Mouse (Mus musculus) heart, postnatal 25 days (tissue): ENCODE measurements around the gene Srd5a3. TPM values are rescaled to one million over a fixed set of nuclear protein-coding genes. Genes with fewer than 3 reads are reported as not detected.
"Not testable (repeated sequence)": the region's sequence is repeated elsewhere in the genome, so short reads cannot be mapped to it uniquely, and the experiment has no call there.

Source experiments
- DNase-seq: peaks from one replicate; pipeline ENCODE4 v3.0.0; 2022; ENCODE audit warnings: low spot score
- intact Hi-C: fragments of 180-260 bp; cut with DNase I; formaldehyde crosslinking; loops from one replicate; pipeline ENCODE4 v1.15.1; 2025
- total RNA-seq, 2 experiments: library from RNA; stranded (reverse); gene quantifications; 2 replicates each; pipeline ENCODE4 v1.2.3; 2021

Gene Srd5a3
- total RNA-seq = 10 to 100 TPM in 1 of 2 experiments, 1 to 10 TPM in 1; 7.9 to 10.4 TPM

GRCm38 (mm10) chr5:76139808-76140729, at the start of gene Srd5a3:
Srd5a3 (plus strand) TSS chr5:76140271.
- DNase-seq = peak; percentile 95
- intact Hi-C loops = loop anchor here (2.0 to 10.0 kb wide), 3 partner anchors 165 to 385 kb away; partner anchors contain the start of genes Clock and Exoc1

GRCm38 (mm10) chr5:76103809-76104208, 36.3 kb upstream of the Srd5a3 start:
- intact Hi-C loops, DNase-seq: not testable (repeated sequence)

GRCm38 (mm10) chr5:76107306-76107705, 32.8 kb upstream of the Srd5a3 start:
- intact Hi-C loops = no loop called here
- DNase-seq = no peak

GRCm38 (mm10) chr5:76108496-76108895, 31.6 kb upstream of the Srd5a3 start:
- intact Hi-C loops = loop anchor here (2.0 kb wide), 1 partner anchor 40 kb away; no protein-coding TSS in a partner anchor
- no peak for DNase-seq

- DNase-seq = no peak
- intact Hi-C loops = loop anchor here (10.0 kb wide), 1 partner anchor 136 kb away; the partner anchor contains the start of gene Kdr
Observed at GRCm38 (mm10) chr5:76111173-76111572, 28.9 kb upstream of the Srd5a3 start.

- intact Hi-C loops = loop anchor here (10.0 kb wide), 1 partner anchor 137 kb away; the partner anchor contains the start of gene Kdr
- no peak for DNase-seq
Observed at GRCm38 (mm10) chr5:76112016-76112415, 28.1 kb upstream of the Srd5a3 start.

GRCm38 (mm10) chr5:76115436-76116041, 24.5 kb upstream of the Srd5a3 start:
- intact Hi-C loops = loop anchor here (10.0 kb wide), 1 partner anchor 141 kb away; the partner anchor contains the start of gene Kdr

GRCm38 (mm10) chr5:76118441-76118840, 21.6 kb upstream of the Srd5a3 start:
- intact Hi-C loops = loop anchor here (1.0 to 10.0 kb wide), 4 partner anchors 92 to 256 kb away; partner anchors contain the start of gene Kdr
- peak; percentile 24 for DNase-seq

More at GRCm38 (mm10) chr5:76115436-76116041, 24.5 kb upstream of the Srd5a3 start:
- DNase-seq = peak; percentile 10

- DNase-seq = no peak
- intact Hi-C loops = no loop called here
Observed at GRCm38 (mm10) chr5:76120634-76121033, 19.4 kb upstream of the Srd5a3 start.

- intact Hi-C loops = no loop called here
- DNase-seq = no peak
Observed at GRCm38 (mm10) chr5:76127584-76128316, 12.3 kb upstream of the Srd5a3 start.

DNA sequence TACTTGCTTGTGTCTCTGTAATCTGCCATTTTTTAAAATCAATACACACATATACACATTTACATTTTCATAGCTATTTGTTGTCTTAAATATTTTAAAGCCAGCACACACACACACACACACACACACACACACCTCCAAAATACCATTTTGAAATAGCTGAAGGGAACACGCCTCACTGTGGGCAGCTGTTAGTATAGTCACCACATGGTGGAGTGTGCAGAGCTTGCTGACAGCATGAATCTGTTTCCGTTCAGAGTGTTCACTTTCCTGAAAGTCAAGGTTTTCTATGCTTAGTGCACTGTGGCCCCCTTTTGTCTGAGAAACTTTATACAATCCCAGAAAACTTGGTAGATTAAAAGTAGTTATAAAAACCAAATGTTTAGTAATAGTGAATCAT, 9.8 kb upstream of the Srd5a3 start:
- intact Hi-C loops = no loop called here
- no peak for DNase-seq

- no peak for DNase-seq
- intact Hi-C loops = no loop called here
Observed at GRCm38 (mm10) chr5:76131990-76132389, 8.1 kb upstream of the Srd5a3 start.

DNA sequence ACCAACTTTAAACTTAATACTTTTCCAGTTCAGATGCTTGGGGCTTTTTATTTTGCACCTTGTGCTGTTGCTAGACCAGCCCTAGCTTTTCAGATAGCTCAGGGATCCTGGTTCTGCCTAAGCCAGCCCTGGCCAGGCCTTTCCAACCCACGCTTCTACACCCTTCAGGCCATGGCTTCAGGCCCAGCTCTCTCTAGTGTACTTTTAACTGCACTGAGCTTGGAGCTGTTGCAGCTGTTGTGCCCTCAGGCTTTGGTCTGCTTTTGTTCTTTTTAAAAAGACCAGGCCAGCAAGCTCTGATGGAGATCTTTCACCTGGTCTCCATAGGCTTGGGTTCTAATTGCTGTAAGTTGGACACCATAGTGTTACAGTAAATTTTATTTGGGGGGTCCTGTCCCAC, 4.4 kb upstream of the Srd5a3 start:
- peak; percentile 46 for DNase-seq
- intact Hi-C loops = no loop called here

DNA sequence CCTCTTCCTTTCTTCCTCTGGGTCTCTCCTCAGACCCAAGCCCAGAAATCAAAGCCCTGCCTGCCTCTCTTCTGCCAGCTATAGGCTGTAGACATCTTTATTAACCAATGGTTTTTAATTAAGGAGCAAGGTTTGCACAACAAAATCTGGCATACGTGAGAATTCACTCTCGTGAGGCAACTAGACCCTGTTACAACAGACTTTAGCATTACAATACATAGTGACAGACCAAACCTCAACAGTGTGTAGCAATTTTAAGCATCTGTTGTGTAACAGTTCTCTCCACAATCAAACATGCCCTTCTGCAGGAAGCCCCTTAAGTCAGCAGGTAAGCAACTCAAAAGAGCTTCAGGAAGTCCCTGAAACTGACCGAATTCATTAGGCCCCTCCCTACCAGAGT, 3.8 kb upstream of the Srd5a3 start:
- no peak for DNase-seq
- intact Hi-C loops = no loop called here

DNA sequence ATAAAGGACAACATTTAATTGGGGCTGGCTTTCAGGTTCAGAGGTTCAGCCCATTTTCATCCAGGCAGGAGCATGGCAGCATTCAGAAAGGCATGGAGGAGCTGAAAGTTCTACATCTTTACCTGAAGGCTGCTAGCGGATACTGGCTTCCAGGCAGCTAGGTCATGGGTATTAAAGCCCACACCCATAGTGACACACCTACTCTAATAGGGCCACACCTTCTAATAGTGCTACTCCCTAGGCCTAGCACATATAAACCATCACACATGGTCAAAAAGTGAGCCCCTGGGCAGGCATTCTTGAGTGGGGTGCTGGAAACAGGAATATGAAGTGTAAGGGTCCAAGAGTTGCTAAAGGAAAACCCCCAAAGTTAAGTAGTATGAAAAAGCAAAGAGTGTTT, 2.5 kb upstream of the Srd5a3 start:
- DNase-seq = no peak
- intact Hi-C loops = no loop called here

GRCm38 (mm10) chr5:76138071-76138470, 2.0 kb upstream of the Srd5a3 start:
- DNase-seq = no peak
- intact Hi-C loops = no loop called here

DNA sequence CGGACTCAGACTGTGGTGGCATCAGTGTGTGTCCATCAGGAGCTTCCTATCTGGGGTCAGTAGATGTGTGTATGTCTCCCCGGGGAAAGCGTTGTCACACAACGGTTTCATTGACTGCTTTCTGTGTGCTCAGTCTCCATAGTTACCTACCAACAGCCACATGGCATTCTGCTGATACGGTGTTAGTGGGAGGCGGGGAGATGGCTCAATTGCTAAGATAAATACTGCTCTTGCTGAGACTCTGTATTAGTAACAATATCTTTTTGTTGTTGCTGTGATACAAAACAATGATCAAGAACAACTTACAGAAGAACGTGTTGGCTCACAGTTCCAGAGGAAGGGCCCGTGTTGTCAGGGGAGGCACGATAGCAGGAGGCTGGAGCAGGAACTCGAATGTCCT, 1.6 kb upstream of the Srd5a3 start:
- intact Hi-C loops = no loop called here
- no peak for DNase-seq

GRCm38 (mm10) chr5:76139171-76139671, 850 bp upstream of the Srd5a3 start:
- intact Hi-C loops = no loop called here
- DNase-seq = no peak

DNA sequence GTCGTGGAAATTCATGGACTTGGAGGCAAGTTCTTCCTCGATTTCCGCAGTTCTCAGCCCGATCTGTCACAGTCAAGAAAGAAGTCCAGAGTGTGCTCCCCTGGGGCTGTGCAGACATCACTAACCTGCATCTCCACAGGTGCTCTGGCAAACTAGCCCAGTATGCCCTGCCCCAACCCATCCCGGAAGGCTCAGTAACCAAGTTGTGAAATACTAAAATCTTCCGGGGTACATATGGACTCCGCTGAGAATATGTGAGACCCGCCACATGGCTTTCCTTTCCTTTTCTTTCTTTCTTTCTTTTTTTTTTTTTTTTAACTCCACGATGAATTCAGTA, 627 bp downstream of the Srd5a3 start:
- DNase-seq = no peak
- intact Hi-C loops = loop anchor here (2.0 to 10.0 kb wide), 3 partner anchors 164 to 384 kb away; partner anchors contain the start of genes Clock and Exoc1

GRCm38 (mm10) chr5:76143356-76143755, 3.3 kb downstream of the Srd5a3 start:
- no peak for DNase-seq
- intact Hi-C loops = loop anchor here (2.0 to 10.0 kb wide), 3 partner anchors 39 to 381 kb away; partner anchors contain the start of genes Exoc1 and Tmem165
